Comparison of ENCODE assay signal across 4 mouse cellular contexts in the genomic region with DNA sequence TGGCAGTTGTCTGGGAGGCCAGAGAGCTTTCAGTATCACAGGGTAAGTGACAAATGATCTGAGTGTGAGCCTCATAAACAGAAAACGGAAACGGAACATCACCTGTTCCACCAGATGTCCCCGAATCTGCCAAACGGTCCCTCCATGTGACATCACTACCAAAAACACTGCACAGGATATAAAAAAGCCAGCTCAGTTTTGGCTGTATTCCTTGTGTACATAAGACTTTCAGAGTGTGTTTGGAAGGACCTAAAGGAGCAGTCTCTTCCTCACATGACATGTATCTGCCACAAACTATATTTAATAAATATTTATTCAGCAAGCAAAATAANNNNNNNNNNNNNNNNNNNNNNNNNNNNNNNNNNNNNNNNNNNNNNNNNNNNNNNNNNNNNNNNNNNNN.
DNase-seq lines count a peak whose midpoint lies in the region; ATAC-seq and TF ChIP-seq lines count a peak whose summit lies in the region.
"Not testable (repeated sequence)": the region's sequence is repeated elsewhere in the genome, so short reads cannot be mapped to it uniquely, and the experiment has no call there.

No protein-coding gene starts in this region.

- not testable (repeated sequence) for H3K4me3 ChIP-seq in lung, embryonic 14.5 days (ENCODE audit: low read depth, low read length); lung, embryonic 15.5 days; lung, embryonic 16.5 days (ENCODE audit: low read length)

- H3K27me3 ChIP-seq in lung, embryonic 14.5 days (ENCODE audit: insufficient read depth, low read length); lung, embryonic 15.5 days; lung, embryonic 16.5 days (ENCODE audit: control insufficient read depth, insufficient read depth, low read depth, low read length): not testable (repeated sequence)

- not testable (repeated sequence) for H3K4me1 ChIP-seq in lung, embryonic 14.5 days (ENCODE audit: insufficient read depth); lung, embryonic 15.5 days; lung, embryonic 16.5 days (replicated peaks; ENCODE audit: control insufficient read depth, insufficient read depth, low read length)

- not testable (repeated sequence) for TF ChIP-seq CTCF in lung, embryonic 14.5 days (IDR thresholded peaks at IDR 0.05; ENCODE audit: low read depth)

- ATAC-seq in lung, embryonic 14.5 days (ENCODE audit: insufficient read depth) = peak; percentile 71; the same call in 1 of the 2 replicates
- peak; percentile 72; the same call in 1 of the 2 replicates for ATAC-seq in lung, embryonic 15.5 days (ENCODE audit: borderline replicate concordance, extremely low read depth, low FRiP score, low TSS enrichment)
- peak; percentile 69; the same call in 1 of the 2 replicates for ATAC-seq in lung, embryonic 16.5 days (ENCODE audit: low read depth)

- not testable (repeated sequence) for H3K9me3 ChIP-seq in lung, embryonic 14.5 days (ENCODE audit: low read depth, low read length); lung, embryonic 15.5 days; lung, embryonic 16.5 days (ENCODE audit: control insufficient read depth, low read length)

- whole genome bisulfite sequencing in lung, embryonic 14.5 days = 54% methylated on average over 4 of the region's 4 CpGs
- 46% methylated on average over 4 of the region's 4 CpGs for WGBS in lung, embryonic 15.5 days
- WGBS in lung, embryonic 16.5 days = 56% methylated on average over 4 of the region's 4 CpGs

- H3K9ac ChIP-seq in lung, embryonic 14.5 days; lung, embryonic 15.5 days; lung, embryonic 16.5 days (ENCODE audit: low read length): not testable (repeated sequence)

- not testable (repeated sequence) for H3K4me2 ChIP-seq in lung, embryonic 14.5 days; lung, embryonic 15.5 days; lung, embryonic 16.5 days (ENCODE audit: low read depth, low read length)

- H3K27ac ChIP-seq in lung, embryonic 14.5 days (ENCODE audit: low read depth); lung, embryonic 15.5 days; lung, embryonic 16.5 days (ENCODE audit: low read length): not testable (repeated sequence)

- not testable (repeated sequence) for H3K36me3 ChIP-seq in lung, embryonic 14.5 days (ENCODE audit: insufficient read depth); lung, embryonic 15.5 days; lung, embryonic 16.5 days (ENCODE audit: control insufficient read depth, insufficient read depth, low read length)

- peak; percentile 18 for DNase-seq in brain, adult 2 months (ENCODE audit: low read depth, low spot score)
- peak; percentile 55 for DNase-seq in lung, embryonic 14.5 days
